Mouse (Mus musculus): ENCODE results near the gene Tbc1d16.

Gene Tbc1d16

GRCm38 (mm10) chr11:119139026-119139425, 89.3 kb downstream of the Tbc1d16 start:
- no peak for DNase-seq

GRCm38 (mm10) chr11:119138205-119138604, 90.1 kb downstream of the Tbc1d16 start:
- no peak for DNase-seq

GRCm38 (mm10) chr11:119134586-119134985, 93.7 kb downstream of the Tbc1d16 start:
- DNase-seq: peak in 1 of 2 experiments; percentile 14

- peak; percentile 46 to 58 for DNase-seq
Observed at GRCm38 (mm10) chr11:119133437-119134221, 94.7 kb downstream of the Tbc1d16 start.

- DNase-seq: no peak
Observed at GRCm38 (mm10) chr11:119132198-119133035, 95.9 kb downstream of the Tbc1d16 start.

- no peak for DNase-seq
Observed at GRCm38 (mm10) chr11:119130081-119130765, 98.1 kb downstream of the Tbc1d16 start.

GRCm38 (mm10) chr11:119129281-119130058, 98.8 kb downstream of the Tbc1d16 start:
- no peak for DNase-seq

- DNase-seq: no peak
Observed at GRCm38 (mm10) chr11:119128668-119129280, 99.5 kb downstream of the Tbc1d16 start.

- DNase-seq: peak in 1 of 2 experiments; percentile 39
Observed at GRCm38 (mm10) chr11:119127686-119128473, 100.4 kb downstream of the Tbc1d16 start.

- DNase-seq: no peak
Observed at GRCm38 (mm10) chr11:119127147-119127546, 101.2 kb downstream of the Tbc1d16 start.

- no peak for DNase-seq
Observed at GRCm38 (mm10) chr11:119125929-119126861, 102.1 kb downstream of the Tbc1d16 start.

- DNase-seq: no peak
Observed at GRCm38 (mm10) chr11:119124536-119124935, 103.8 kb downstream of the Tbc1d16 start.

GRCm38 (mm10) chr11:119123522-119124319, 104.6 kb downstream of the Tbc1d16 start:
- DNase-seq: no peak

GRCm38 (mm10) chr11:119122396-119122795, 105.9 kb downstream of the Tbc1d16 start:
- no peak for DNase-seq

GRCm38 (mm10) chr11:119118905-119119304, 109.4 kb downstream of the Tbc1d16 start:
- no peak for DNase-seq

- DNase-seq: no peak
Observed at GRCm38 (mm10) chr11:119117945-119118344, 110.4 kb downstream of the Tbc1d16 start.

- no peak for DNase-seq
Observed at GRCm38 (mm10) chr11:119116992-119117391, 111.3 kb downstream of the Tbc1d16 start.

- DNase-seq: no peak
Observed at GRCm38 (mm10) chr11:119112721-119113120, 115.6 kb downstream of the Tbc1d16 start.

GRCm38 (mm10) chr11:119111345-119111744, 117.0 kb downstream of the Tbc1d16 start:
- DNase-seq: no peak
